Mouse (Mus musculus): Measurements from ENCODE around the gene Rab7. TPM values are rescaled to one million over a fixed set of nuclear protein-coding genes. Genes with fewer than 3 reads are reported as not detected.
A peak's percentile ranks its signal among the peaks of the same experiment; 100 is the strongest.
"Not testable (repeated sequence)": the region's sequence is repeated elsewhere in the genome, so short reads cannot be mapped to it uniquely, and the experiment has no call there.

Rab7 gene
- polyA plus RNA-seq, 1 experiment, result not detected

GRCm38 (mm10) chr6:87980374-87981029, 64.6 kb downstream of the Rab7 start:
- under 1% methylated on average over 66 of the region's 66 CpGs for WGBS
- no peak for TF ChIP-seq POLR2A (IDR thresholded peaks at IDR 0.05; ENCODE audit: insufficient read depth, low read depth, low read length)
- peak; percentile 50; the same call in 1 of the 2 replicates for TF ChIP-seq CTCF (IDR thresholded peaks at IDR 0.05; ENCODE audit: insufficient read depth, low read depth, low read length)
- H3K4me1 ChIP-seq (ENCODE audit: control insufficient read depth, insufficient read depth, low read length), result peaks cover 17% of the 10 kb centered on the region
- peak overlapping the region; percentile 41 for H3K27ac ChIP-seq (ENCODE audit: insufficient read depth, low read depth, low read length)
- H3K4me3 ChIP-seq (ENCODE audit: insufficient read depth, low read depth, low read length), result peak overlapping the region; percentile 91

DNA sequence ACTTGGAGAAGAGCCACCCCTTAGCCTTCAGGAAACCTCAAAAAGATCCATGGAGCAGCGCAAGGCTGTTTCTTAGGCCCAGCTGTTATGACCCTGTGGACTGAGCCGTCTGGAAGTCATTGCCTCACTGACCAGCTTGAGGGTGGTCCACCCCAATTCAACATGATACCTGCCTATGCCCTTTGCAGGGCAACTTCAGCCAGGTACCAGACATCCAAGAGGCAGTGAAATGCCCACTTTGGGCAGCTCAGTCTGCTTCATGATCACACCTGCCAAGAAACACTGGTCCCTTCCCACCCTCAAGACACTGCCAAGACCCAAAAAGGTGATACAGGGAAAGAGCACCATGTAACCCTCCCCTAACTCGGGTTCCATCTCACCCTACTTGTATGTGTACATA, 65.3 kb downstream of the Rab7 start:
- 71% methylated on average over 3 of the region's 3 CpGs for WGBS
- H3K4me1 ChIP-seq (ENCODE audit: control insufficient read depth, insufficient read depth, low read length), result peaks cover 17% of the 10 kb centered on the region
- no peak overlapping the region for H3K4me3 ChIP-seq (ENCODE audit: insufficient read depth, low read depth, low read length)
- TF ChIP-seq CTCF (IDR thresholded peaks at IDR 0.05; ENCODE audit: insufficient read depth, low read depth, low read length) (no peak), POLR2A (IDR thresholded peaks at IDR 0.05; ENCODE audit: insufficient read depth, low read depth, low read length) (no peak)
- H3K27ac ChIP-seq (ENCODE audit: insufficient read depth, low read depth, low read length), result no peak overlapping the region

DNA sequence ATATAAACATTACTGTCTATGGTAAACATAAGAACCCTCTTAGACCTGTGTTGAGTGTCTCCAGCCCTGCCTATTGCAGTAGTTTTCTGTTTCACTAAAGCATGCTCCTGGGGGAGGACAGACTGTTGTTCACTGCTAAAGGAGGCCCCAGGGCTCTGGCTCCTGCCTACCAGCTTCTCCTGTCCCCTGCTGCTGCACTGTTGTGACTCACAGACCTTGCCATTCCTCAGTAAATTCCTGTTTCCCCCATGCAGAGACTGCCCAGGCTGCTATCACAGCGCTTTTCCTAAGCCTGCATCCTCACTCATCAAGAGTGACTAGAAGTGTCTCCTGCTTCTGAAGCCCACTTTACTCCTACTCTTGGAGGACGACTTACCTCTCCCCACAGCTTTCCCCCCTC, 75.0 kb downstream of the Rab7 start:
- Histone ChIP-seq H3K4me1 (ENCODE audit: control insufficient read depth, insufficient read depth, low read length) (no peaks in the 10 kb centered on the region), H3K27ac (ENCODE audit: insufficient read depth, low read depth, low read length) (no peak overlapping the region), H3K4me3 (ENCODE audit: insufficient read depth, low read depth, low read length) (no peak overlapping the region)
- TF ChIP-seq POLR2A (IDR thresholded peaks at IDR 0.05; ENCODE audit: insufficient read depth, low read depth, low read length) (no peak), CTCF (IDR thresholded peaks at IDR 0.05; ENCODE audit: insufficient read depth, low read depth, low read length) (no peak)
- 23% methylated on average over 2 of the region's 2 CpGs for WGBS

- not testable (repeated sequence) for H3K4me3 ChIP-seq (ENCODE audit: insufficient read depth, low read depth, low read length); H3K27ac ChIP-seq (ENCODE audit: insufficient read depth, low read depth, low read length); H3K4me1 ChIP-seq (ENCODE audit: control insufficient read depth, insufficient read depth, low read length)
- 58% methylated on average over 4 of the region's 4 CpGs for WGBS
Observed at GRCm38 (mm10) chr6:87962457-87962856, 82.6 kb downstream of the Rab7 start.

Other genes starting within 250 kb of the Rab7 start
- gene Rab43, start 233.1 kb downstream of the Rab7 start, polyA plus RNA-seq (2012; ENCODE audit: insufficient read depth, insufficient read length, low replicate concordance, missing spikeins), result not detected in 2 replicates
- not detected in 2 replicates for gene Gm45140, start 209.5 kb downstream of the Rab7 start, polyA plus RNA-seq (2012; ENCODE audit: insufficient read depth, insufficient read length, low replicate concordance, missing spikeins)
- 368 TPM in 1 of 2 replicates, not detected in the other for gene Isy1, start 206.5 kb downstream of the Rab7 start, polyA plus RNA-seq (2012; ENCODE audit: insufficient read depth, insufficient read length, low replicate concordance, missing spikeins)
- gene Cnbp, start 194.2 kb downstream of the Rab7 start, polyA plus RNA-seq (2012; ENCODE audit: insufficient read depth, insufficient read length, low replicate concordance, missing spikeins), result 294 and 693 TPM in 2 replicates
- gene Copg1, start 157.5 kb downstream of the Rab7 start, polyA plus RNA-seq (2012; ENCODE audit: insufficient read depth, insufficient read length, low replicate concordance, missing spikeins), result 490 TPM in 1 of 2 replicates, not detected in the other
- not detected in 2 replicates for gene Hmces, start 131.3 kb downstream of the Rab7 start, polyA plus RNA-seq (2012; ENCODE audit: insufficient read depth, insufficient read length, low replicate concordance, missing spikeins)
- gene H1fx, start 63.6 kb downstream of the Rab7 start, polyA plus RNA-seq (2012; ENCODE audit: insufficient read depth, insufficient read length, low replicate concordance, missing spikeins), result not detected in 2 replicates
- gene Rpn1, start 39.2 kb upstream of the Rab7 start, polyA plus RNA-seq (2012; ENCODE audit: insufficient read depth, insufficient read length, low replicate concordance, missing spikeins), result not detected in 2 replicates
- gene Gata2, start 148.6 kb upstream of the Rab7 start, polyA plus RNA-seq (2012; ENCODE audit: insufficient read depth, insufficient read length, low replicate concordance, missing spikeins), result not detected in 2 replicates
- gene Dnajb8, start 177.0 kb upstream of the Rab7 start, polyA plus RNA-seq (2012; ENCODE audit: insufficient read depth, insufficient read length, low replicate concordance, missing spikeins), result not detected in 2 replicates